Mouse (Mus musculus) lung, postnatal 0 days (tissue): ENCODE measurements around the gene Icam5. TPM values are rescaled to one million over a fixed set of nuclear protein-coding genes. Genes with fewer than 3 reads are reported as not detected.
A peak's percentile ranks its signal among the peaks of the same experiment; 100 is the strongest.

Source experiments
- ATAC-seq: fragments of 200-750 bp; cut with Nextera tagmentation; 2 replicates; pipeline ENCODE4 v1.8.0; 2017; ENCODE audit warnings: moderate library complexity
- DNase-seq: peaks from one replicate; pipeline ENCODE4 v3.0.0-alpha.2; 2016; ENCODE audit warnings: low spot score
- H3K27ac ChIP-seq: fragments of 300-500 bp; sonication (generic); 2 replicates; pipeline ENCODE4 v1.5.1; 2014; ENCODE audit warnings: antibody characterized with exemption, mild to moderate bottlenecking, low read length, mixed read lengths
- H3K27me3 ChIP-seq: fragments of 300-500 bp; sonication (generic); replicated peaks from 2 replicates; pipeline ENCODE4 v1.6.1; 2014; ENCODE audit warnings: low read length, mixed read lengths; ENCODE audit not compliant: insufficient read depth
- H3K36me3 ChIP-seq: fragments of 300-500 bp; sonication (generic); 2 replicates; pipeline ENCODE4 v1.6.1; 2014; ENCODE audit warnings: low read length, mixed read lengths; ENCODE audit not compliant: insufficient read depth
- H3K4me1 ChIP-seq: fragments of 300-500 bp; sonication (generic); 2 replicates; pipeline ENCODE4 v1.6.1; 2014; ENCODE audit warnings: antibody characterized with exemption, low read depth, low read length, mixed read lengths; ENCODE audit not compliant: insufficient read depth
- H3K4me2 ChIP-seq: fragments of 300-500 bp; sonication (generic); replicated peaks from 2 replicates; pipeline ENCODE4 v1.6.1; 2014; ENCODE audit warnings: low read depth, mild to moderate bottlenecking, low read length, moderate library complexity, mixed read lengths
- H3K4me3 ChIP-seq: fragments of 300-500 bp; sonication (generic); 2 replicates; pipeline ENCODE4 v1.5.1; 2014; ENCODE audit warnings: low read depth, low read length
- H3K9ac ChIP-seq: fragments of 300-500 bp; sonication (generic); replicated peaks from 2 replicates; pipeline ENCODE4 v1.6.1; 2014; ENCODE audit warnings: low read depth, mild to moderate bottlenecking
- H3K9me3 ChIP-seq: fragments of 300-500 bp; sonication (generic); 2 replicates; pipeline ENCODE4 v1.6.1; 2016; ENCODE audit warnings: low read length, mixed read lengths
- CTCF ChIP-seq: IDR thresholded peaks from 2 replicates; pipeline ENCODE4 v1.5.1; 2016; ENCODE audit warnings: antibody characterized with exemption, mild to moderate bottlenecking
- EP300 ChIP-seq: IDR thresholded peaks from 2 replicates; pipeline ENCODE4 v1.6.1; 2016; ENCODE audit warnings: antibody characterized with exemption, mild to moderate bottlenecking, control low read depth
- WGBS: fragments of 180-500 bp; shearing (Covaris S2); extraction: QIAGEN DNeasy Blood & Tissue Kit; methylation state at CpG from one replicate; pipeline ENCODE4 v1.1.7; 2014; 5-methylcytosine and 5-hydroxymethylcytosine counted together
- polyA plus RNA-seq: library from polyadenylated mRNA; unstranded; fragments of >200 nt; fragmentation: Nextera tagmentation; extraction: Ambion mirVana; gene quantifications from 2 replicates; pipeline ENCODE4 v1.2.1, GENCODE M21; 2015

The Icam5 gene
- polyA plus RNA-seq, 1 experiment from 2014 or later: 0.18 TPM

DNA sequence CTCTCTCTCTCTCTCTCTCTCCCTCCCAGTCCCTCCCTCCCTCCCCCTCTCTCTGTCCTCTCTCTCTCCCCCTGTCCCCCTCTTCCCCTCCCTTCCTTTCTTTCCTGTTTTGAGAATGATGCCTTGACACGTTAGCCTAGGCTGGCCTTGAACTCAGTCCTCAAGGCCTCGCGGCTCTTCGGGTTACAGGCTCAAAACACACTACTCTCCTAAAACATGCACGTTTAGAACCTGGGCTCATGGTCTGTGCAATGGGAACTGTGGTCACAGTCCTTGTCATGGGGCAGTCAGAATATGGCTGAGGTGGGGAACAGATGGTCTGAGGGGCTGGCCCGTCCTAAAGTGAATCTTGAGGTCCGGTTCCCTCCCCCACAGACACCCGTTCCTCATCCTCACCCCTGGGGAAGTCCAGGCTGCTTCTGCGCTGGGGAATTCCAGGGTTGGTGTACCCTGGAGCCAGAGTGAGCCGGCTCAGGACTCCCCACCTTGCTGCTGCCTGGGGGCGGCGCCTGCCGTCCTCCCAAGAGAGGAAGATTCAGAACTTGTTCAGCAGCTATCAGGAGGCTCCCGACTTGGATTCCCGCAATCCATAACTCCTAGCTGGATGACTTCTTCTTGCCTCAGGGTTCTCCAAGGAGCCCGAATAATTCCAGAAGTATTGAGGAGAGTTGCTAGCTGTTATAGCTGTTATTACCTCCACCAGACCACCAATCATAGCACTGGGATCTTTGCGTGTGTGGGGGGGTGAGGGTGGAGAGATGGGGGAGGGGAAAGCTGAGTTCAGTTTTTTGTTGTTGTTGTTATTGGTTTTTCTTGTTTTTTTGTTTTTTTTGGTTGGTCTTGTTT, 15.3 kb upstream of the Icam5 start:
- Histone ChIP-seq H3K4me2 (peak overlapping the region; percentile 65), H3K36me3 (0 out of 2 replicates have a peak, but pooled peaks cover 8% of the 10 kb centered on the region), H3K27me3 (no peaks in the 10 kb centered on the region), H3K4me3 (peak overlapping the region; percentile 45), H3K27ac (peak overlapping the region; percentile 74), H3K9me3 (no peaks in the 10 kb centered on the region), H3K4me1 (peaks cover 20% of the 10 kb centered on the region), H3K9ac (peak overlapping the region; percentile 27; the same call in 1 of the 2 replicates)
- WGBS: 5% methylated on average over 17 of the region's 17 CpGs
- TF ChIP-seq CTCF (no peak), EP300 (no peak)
- peak; percentile 33 for DNase-seq
- no peak for ATAC-seq

DNA sequence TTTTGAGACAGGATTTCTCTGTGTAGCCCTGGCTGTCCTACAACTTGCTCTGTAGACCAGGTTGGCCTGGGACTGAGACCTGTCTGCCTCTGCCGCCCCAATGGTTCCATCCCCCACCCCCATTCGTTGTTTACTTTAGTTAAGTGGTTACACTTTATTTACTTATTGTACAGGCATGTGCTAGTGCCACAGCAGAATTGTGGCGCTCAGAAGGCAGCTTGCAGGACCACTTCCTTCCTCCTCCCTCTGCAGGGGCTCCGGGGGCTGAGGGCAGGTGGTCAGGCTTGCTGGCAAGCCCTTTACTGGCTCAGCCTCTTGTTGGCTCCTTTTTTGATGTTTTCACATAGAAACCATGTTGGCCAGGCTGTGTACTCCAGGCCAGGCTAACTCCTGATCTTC, 14.7 kb upstream of the Icam5 start:
- Histone ChIP-seq H3K27me3 (no peaks in the 10 kb centered on the region), H3K9ac (no peak overlapping the region; the same call in 1 of the 2 replicates), H3K4me3 (peak overlapping the region; percentile 45), H3K27ac (peak overlapping the region; percentile 74), H3K4me1 (peaks cover 23% of the 10 kb centered on the region), H3K4me2 (peak overlapping the region; percentile 65), H3K9me3 (no peaks in the 10 kb centered on the region), H3K36me3 (0 out of 2 replicates have a peak, but pooled peaks cover 8% of the 10 kb centered on the region)
- TF ChIP-seq EP300 (no peak), CTCF (no peak)
- no peak for ATAC-seq
- DNase-seq: no peak
- WGBS: 14% methylated on average over 4 of the region's 4 CpGs

DNA sequence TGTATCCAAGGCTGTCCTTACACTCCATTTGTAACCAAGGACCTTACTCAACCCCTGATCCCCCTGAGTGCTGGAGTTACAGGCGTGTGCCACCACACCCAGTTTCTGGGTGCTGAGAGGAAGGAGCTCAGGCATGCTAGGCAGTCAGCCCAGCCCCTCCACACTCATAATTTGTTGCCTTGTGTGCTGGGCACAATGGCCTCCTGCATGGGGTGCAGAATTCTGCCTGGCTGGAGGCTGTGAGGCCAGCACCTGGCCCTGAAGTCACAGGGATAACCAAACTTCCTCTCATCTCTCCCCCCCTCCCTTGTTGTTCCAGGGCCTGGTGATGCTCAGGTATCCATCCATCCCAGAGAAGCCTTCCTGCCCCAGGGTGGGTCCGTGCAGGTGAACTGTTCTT, 13.3 kb upstream of the Icam5 start:
- no peaks in the 10 kb centered on the region for H3K9me3 ChIP-seq
- H3K36me3 ChIP-seq: 0 out of 2 replicates have a peak, but pooled peaks cover 8% of the 10 kb centered on the region
- 0 out of 2 replicates have a peak overlapping the region, but pooled peaks have one; percentile 20 for H3K27ac ChIP-seq
- peak overlapping the region; percentile 17; the same call in 1 of the 2 replicates for H3K4me2 ChIP-seq
- TF ChIP-seq EP300: no peak
- ATAC-seq (0 out of 2 replicates have a peak, but pooled peaks have one; percentile 12), DNase-seq (no peak)
- 48% methylated on average over 2 of the region's 2 CpGs for whole genome bisulfite sequencing
- H3K4me3 ChIP-seq: no peak overlapping the region
- no peaks in the 10 kb centered on the region for H3K27me3 ChIP-seq
- H3K9ac ChIP-seq: no peak overlapping the region
- peaks cover 23% of the 10 kb centered on the region for H3K4me1 ChIP-seq

DNA sequence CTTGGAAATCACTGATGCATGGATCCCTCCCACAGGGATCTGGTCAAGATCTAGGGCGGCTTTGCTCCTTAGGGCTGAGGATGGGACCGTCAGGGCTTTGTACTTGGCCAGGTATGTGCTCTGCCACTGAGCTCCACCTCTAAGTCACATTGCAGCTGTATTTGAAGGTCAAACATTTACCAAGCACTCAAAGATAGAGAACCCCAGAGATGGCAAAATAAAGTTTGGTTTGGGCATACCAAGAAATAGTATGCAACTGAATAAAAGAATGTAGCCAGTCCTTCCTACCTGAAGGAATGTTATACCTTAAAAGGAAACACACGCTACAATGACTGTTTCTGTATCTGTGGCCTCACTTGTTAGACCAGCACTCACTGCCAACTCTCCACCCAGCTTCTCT, 10.5 kb upstream of the Icam5 start:
- peak overlapping the region; percentile 87 for H3K27ac ChIP-seq
- ATAC-seq: peak; percentile 30; the same call in 1 of the 2 replicates
- 61% methylated on average over 3 of the region's 3 CpGs for WGBS

DNA sequence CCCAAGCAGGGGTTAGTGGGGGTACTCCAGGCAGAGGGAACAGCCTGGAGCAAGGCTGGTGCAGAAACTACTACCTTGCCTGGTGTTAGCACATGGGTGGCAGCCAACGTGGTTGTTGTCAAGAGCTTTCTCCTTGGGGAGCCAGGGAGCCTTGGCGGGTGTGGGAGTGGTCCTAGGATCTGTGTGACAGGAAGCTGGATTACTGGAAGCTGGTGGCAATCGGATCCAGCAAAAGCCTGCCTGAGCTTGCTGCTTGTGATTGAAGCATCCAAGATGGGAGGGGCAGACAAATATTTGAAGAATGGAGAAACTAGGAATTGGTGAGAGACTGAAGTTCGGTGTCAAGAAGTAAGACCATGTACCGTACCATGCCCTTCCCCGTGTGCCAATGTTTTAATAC, 9.6 kb upstream of the Icam5 start:
- 42% methylated on average over 6 of the region's 6 CpGs for WGBS
- Histone ChIP-seq H3K4me1 (peaks cover 7% of the 10 kb centered on the region), H3K27me3 (0 out of 2 replicates have a peak, but pooled peaks cover 2% of the 10 kb centered on the region), H3K27ac (peak overlapping the region; percentile 87), H3K9ac (no peak overlapping the region), H3K36me3 (0 out of 2 replicates have a peak, but pooled peaks cover 8% of the 10 kb centered on the region), H3K4me2 (no peak overlapping the region), H3K9me3 (no peaks in the 10 kb centered on the region), H3K4me3 (no peak overlapping the region)
- DNase-seq (peak; percentile 81), ATAC-seq (peak; percentile 30)
- TF ChIP-seq EP300 (peak; percentile 77), CTCF (no peak)

More for the DNA sequence above, 10.5 kb upstream of the Icam5 start:
- Histone ChIP-seq H3K9me3 (no peaks in the 10 kb centered on the region), H3K9ac (no peak overlapping the region), H3K4me3 (no peak overlapping the region), H3K4me2 (no peak overlapping the region), H3K27me3 (no peaks in the 10 kb centered on the region), H3K36me3 (0 out of 2 replicates have a peak, but pooled peaks cover 8% of the 10 kb centered on the region), H3K4me1 (peaks cover 10% of the 10 kb centered on the region)
- DNase-seq: peak; percentile 64
- TF ChIP-seq CTCF (no peak), EP300 (peak; percentile 90)

DNA sequence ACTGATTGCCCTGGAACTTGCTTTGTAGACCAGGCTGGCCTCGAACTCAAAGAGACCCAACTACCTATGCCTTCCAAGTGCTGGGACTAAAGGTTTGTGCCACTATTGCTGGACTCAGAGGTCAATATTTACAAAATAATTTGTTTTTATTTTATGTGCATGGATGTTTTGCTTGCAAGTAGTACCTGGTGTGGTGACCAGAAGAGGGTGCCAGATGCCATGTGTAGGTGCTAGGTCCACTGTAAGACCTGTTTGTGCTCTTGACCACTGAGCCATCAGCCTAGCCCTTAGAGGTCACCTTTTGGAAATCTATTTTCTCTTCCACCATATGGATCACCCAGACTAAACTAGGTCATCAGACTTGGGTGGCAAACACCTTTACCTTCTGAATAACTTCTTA, 9.1 kb upstream of the Icam5 start:
- Histone ChIP-seq H3K4me1 (0 out of 2 replicates have a peak, but pooled peaks cover 4% of the 10 kb centered on the region), H3K27ac (peak overlapping the region; percentile 87), H3K9ac (no peak overlapping the region), H3K9me3 (no peaks in the 10 kb centered on the region), H3K27me3 (0 out of 2 replicates have a peak, but pooled peaks cover 2% of the 10 kb centered on the region), H3K4me3 (no peak overlapping the region), H3K4me2 (no peak overlapping the region), H3K36me3 (0 out of 2 replicates have a peak, but pooled peaks cover 8% of the 10 kb centered on the region)
- WGBS: 73% methylated on average over 1 of the region's 1 CpGs
- no peak for TF ChIP-seq EP300
- TF ChIP-seq CTCF: peak; percentile 38
- ATAC-seq: no peak
- no peak for DNase-seq
